Mouse (Mus musculus): ENCODE results near the gene 4933407L21Rik. TPM values are rescaled to one million over a fixed set of nuclear protein-coding genes. Genes with fewer than 3 reads are reported as not detected.
"Not testable (repeated sequence)": the region's sequence is repeated elsewhere in the genome, so short reads cannot be mapped to it uniquely, and the experiment has no call there.

Gene 4933407L21Rik
- total RNA-seq, 2 experiments from 2014 or later = 7.8 to 9.6 TPM

GRCm38 (mm10) chr1:85942318-85942717, 14.0 kb downstream of the 4933407L21Rik start:
- DNase-seq (ENCODE audit: low spot score in 2 of 2) = peak in 1 of 2 experiments; percentile 53
- intact Hi-C loops (cut with DNase I) = no loop called here

GRCm38 (mm10) chr1:85949085-85949684, 20.9 kb downstream of the 4933407L21Rik start:
- intact Hi-C loops (cut with DNase I) = no loop called here

DNA sequence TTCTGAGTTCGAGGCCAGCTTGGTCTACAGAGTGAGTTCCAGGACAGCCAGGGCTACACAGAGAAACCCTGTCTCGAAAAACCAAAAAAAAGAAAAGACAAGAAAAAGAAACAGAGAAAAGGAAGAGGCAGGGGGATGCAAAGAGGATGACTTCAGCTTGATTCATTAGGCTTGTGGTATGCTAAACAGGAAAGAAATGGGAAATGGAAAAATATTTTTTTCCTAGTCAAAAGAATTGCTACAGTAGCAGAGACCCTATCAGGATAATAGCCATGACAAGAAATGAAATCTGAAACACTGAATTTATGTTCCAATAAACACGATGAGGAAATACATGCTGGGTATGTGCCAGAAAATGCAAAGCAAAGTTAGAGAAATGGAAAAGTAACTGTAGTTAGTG, 26.9 kb downstream of the 4933407L21Rik start:
- no peak for DNase-seq (ENCODE audit: low spot score in 2 of 2)
- intact Hi-C loops (cut with DNase I) = no loop called here

More at GRCm38 (mm10) chr1:85949085-85949684, 20.9 kb downstream of the 4933407L21Rik start:
- DNase-seq (ENCODE audit: low spot score in 2 of 2) = no peak

- intact Hi-C loops (cut with DNase I) = no loop called here
- DNase-seq (ENCODE audit: low spot score in 2 of 2) = no peak
Measured at GRCm38 (mm10) chr1:85957290-85957689, 29.0 kb downstream of the 4933407L21Rik start.

DNA sequence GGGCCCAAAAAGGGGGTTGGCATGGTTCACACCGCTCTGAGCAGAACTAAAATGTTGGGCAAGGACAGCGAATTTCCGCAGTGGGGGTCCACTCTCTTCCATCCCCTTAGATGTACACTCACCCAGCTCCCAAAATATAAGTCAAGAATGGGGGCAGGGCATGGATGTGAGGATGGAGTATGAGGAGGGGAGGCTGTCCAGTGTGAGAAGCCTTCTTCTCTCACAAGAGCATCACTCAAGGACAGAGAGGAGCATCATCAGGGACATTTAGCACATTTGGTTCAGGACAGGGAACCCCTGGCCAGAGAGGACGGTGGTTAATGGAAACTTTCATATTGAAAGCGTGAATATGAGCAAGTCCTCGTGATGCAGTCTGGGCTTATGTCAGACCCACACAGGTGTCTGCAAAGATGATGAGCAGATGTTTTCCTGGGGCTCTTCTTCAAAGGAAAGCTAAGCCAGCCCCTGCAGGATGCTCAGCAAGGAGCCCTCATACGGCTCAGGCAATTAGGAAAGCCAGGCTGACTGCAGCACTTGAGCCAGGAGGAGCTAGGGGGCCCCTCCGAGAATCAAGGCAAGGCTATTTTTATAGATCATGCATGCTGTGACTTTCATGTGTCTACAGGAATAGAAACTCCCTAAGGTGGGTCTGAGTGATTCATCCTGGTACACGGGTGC, 29.8 kb downstream of the 4933407L21Rik start:
- peak; percentile 35 to 54 for DNase-seq (ENCODE audit: low spot score in 2 of 2)
- intact Hi-C loops (cut with DNase I) = no loop called here

GRCm38 (mm10) chr1:85959129-85959888, 31.0 kb downstream of the 4933407L21Rik start:
- intact Hi-C loops (cut with DNase I) = no loop called here
- no peak for DNase-seq (ENCODE audit: low spot score in 2 of 2)

- no peak for DNase-seq (ENCODE audit: low spot score in 2 of 2)
- intact Hi-C loops (cut with DNase I) = no loop called here
Measured at GRCm38 (mm10) chr1:85959889-85960276, 31.6 kb downstream of the 4933407L21Rik start.

DNA sequence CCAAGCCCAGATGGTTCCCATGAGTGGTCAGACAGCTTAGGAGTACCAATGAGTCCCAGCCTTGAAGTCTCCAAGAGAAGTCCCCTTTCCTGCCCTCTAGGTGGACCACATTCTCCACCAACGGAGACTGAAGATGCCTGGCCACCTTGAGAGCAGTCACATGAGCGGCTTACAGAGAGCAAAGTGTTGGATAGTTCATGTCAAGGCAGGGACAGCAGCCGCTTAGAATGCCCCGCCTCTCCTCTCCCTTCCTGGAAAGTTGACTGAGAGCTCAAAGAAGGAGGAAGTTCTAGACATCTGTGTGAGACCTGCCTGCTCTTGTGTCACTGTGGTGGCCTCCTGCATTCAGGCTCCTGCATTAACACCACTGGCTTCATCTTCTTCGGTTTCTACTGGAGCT, 32.6 kb downstream of the 4933407L21Rik start, which contains the start of gene Gpr55:
Gene Gpr55 (minus strand): TSS at position 135 of the 400 bp plus-strand sequence.
- no peak for DNase-seq (ENCODE audit: low spot score in 2 of 2)
- intact Hi-C loops (cut with DNase I) = no loop called here

DNA sequence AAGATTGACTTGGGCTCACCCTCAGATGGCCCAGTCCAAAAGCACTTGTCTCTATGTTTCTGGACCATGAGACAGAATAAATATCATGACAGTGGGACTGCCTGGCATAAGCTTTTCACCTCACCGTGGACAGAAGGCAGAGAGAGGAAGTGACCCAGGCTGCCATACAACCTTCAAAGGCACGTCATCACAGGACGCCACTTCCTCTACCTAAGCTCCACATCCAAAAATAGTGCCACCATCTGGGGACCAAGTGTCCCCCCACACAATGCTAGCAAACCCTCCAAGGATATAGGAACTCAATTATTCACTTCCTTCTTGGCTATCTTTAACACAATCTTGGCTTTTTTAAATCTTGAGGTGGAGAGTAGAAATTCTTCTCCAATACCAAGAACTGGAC, 33.8 kb downstream of the 4933407L21Rik start:
- DNase-seq (ENCODE audit: low spot score in 2 of 2) = no peak
- intact Hi-C loops (cut with DNase I) = no loop called here

GRCm38 (mm10) chr1:85965856-85966255, 37.6 kb downstream of the 4933407L21Rik start:
- intact Hi-C loops (cut with DNase I) = no loop called here
- no peak for DNase-seq (ENCODE audit: low spot score in 2 of 2)

GRCm38 (mm10) chr1:85969081-85969480, 40.8 kb downstream of the 4933407L21Rik start:
- no peak for DNase-seq (ENCODE audit: low spot score in 2 of 2)
- intact Hi-C loops (cut with DNase I) = no loop called here

GRCm38 (mm10) chr1:85969519-85969918, 41.2 kb downstream of the 4933407L21Rik start:
- intact Hi-C loops (cut with DNase I) = no loop called here
- DNase-seq (ENCODE audit: low spot score in 2 of 2) = peak; percentile 46 to 67

DNA sequence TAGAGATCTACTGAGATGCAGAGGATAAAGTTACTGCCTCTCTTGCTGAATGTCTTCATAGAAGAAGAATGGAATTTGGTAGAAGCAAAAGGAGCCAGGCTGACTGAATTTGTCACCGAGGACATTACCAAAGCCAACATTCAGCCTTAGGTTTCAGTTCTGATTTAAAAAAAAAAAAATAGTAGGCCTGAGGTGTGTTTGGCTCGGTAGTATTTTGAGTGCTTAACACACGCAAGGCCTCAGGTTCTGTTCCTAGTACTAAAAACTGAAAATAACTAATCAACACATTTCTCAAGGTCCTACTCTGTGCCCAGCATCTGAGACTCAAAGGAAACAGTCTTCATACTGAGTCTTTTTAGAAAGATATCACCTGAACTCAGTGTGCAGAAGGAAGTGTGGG, 42.8 kb downstream of the 4933407L21Rik start:
- DNase-seq (ENCODE audit: low spot score in 2 of 2) = no peak
- intact Hi-C loops (cut with DNase I) = no loop called here

DNA sequence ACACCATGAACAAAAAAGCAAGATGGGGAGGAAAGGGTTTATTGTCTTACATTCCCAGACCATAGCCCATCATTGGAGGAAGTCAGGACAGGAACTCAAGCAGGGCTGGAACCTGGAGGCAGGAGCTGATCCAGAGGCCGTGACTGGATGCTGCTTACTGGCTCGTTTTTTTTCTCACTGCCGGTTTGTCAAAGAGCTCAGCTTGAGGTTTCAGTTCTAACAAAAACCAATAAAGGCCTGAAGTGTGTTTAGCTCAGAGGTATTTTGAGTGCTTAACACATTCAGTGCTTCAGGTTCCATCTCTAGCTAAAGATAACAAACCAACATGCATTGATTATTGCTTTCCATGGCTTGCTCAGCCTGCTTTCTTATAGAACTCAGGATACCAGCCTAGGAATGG, 44.1 kb downstream of the 4933407L21Rik start:
- DNase-seq (ENCODE audit: low spot score in 2 of 2) = no peak
- intact Hi-C loops (cut with DNase I) = no loop called here

DNA sequence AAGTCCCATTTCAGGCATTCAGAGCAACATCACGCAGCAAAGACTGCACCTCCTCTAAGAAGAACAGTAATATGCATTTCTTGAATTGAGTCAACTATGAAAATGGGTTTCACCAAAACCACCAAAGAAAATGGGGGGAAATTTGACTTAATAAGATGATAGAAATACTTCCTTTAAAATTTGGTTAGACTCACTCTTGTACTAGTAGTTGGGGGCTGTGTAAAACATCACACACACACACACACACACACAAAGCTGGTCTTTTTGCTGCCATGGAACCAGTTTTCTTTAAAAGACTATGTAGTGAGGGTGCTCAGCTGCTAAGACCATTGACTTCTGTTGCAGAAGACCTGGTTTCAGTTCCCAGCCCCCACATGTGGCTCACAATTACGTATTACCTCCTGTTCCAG, 45.2 kb downstream of the 4933407L21Rik start:
- no peak for DNase-seq (ENCODE audit: low spot score in 2 of 2)
- intact Hi-C loops (cut with DNase I) = no loop called here

- no peak for DNase-seq (ENCODE audit: low spot score in 2 of 2)
- intact Hi-C loops (cut with DNase I) = no loop called here
Measured at GRCm38 (mm10) chr1:85977709-85978108, 49.4 kb downstream of the 4933407L21Rik start.

- DNase-seq (ENCODE audit: low spot score in 2 of 2) = no peak
Measured at GRCm38 (mm10) chr1:85981738-85982357, 53.6 kb downstream of the 4933407L21Rik start.

GRCm38 (mm10) chr1:85985784-85986183, 57.5 kb downstream of the 4933407L21Rik start:
- intact Hi-C loops (cut with DNase I) = no loop called here

More at GRCm38 (mm10) chr1:85981738-85982357, 53.6 kb downstream of the 4933407L21Rik start:
- intact Hi-C loops (cut with DNase I) = no loop called here

DNA sequence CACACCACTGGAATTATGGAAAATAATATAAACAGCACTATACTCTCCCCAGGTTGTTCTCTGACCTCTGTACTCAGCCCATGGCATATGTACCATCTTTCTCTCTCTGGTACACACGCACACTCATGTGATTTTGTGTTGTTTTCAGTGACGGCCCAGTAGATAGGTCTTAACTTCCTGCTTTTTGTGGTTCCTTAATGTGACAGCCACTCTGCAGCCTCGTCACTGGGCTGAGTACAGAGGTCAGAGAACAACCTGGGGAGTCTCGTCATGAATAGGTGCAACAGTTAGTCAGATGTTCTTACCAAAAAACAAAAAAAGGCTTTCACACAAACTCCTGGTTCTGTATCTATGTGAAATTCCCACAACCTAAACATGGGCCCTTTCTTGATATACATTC, 60.1 kb downstream of the 4933407L21Rik start:
- no peak for DNase-seq (ENCODE audit: low spot score in 2 of 2)
- intact Hi-C loops (cut with DNase I) = no loop called here

More at GRCm38 (mm10) chr1:85985784-85986183, 57.5 kb downstream of the 4933407L21Rik start:
- no peak for DNase-seq (ENCODE audit: low spot score in 2 of 2)

GRCm38 (mm10) chr1:85988882-85989281, 60.6 kb downstream of the 4933407L21Rik start:
- intact Hi-C loops (cut with DNase I); DNase-seq (ENCODE audit: low spot score in 2 of 2): not testable (repeated sequence)
